Mouse (Mus musculus) E14TG2a.4 (cell line): ENCODE data around the gene Snx21.

ENCODE experiments used
- H3K27me3 ChIP-seq: 2 replicates; pipeline ENCODE4 v1.6.1; 2014; ENCODE audit warnings: low read length, control low read depth; ENCODE audit not compliant: insufficient read depth
- H3K36me3 ChIP-seq: 2 replicates; pipeline ENCODE4 v1.6.1; 2014; ENCODE audit warnings: low read length, control low read depth; ENCODE audit not compliant: insufficient read depth
- H3K4me1 ChIP-seq: replicated peaks from 2 replicates; pipeline ENCODE4 v1.6.1; 2014; ENCODE audit warnings: low read depth, low read length, control low read depth
- H3K4me3 ChIP-seq: replicated peaks from 2 replicates; pipeline ENCODE4 v1.5.1; 2014; ENCODE audit warnings: mild to moderate bottlenecking, low read length
- H3K9me3 ChIP-seq: 2 replicates; pipeline ENCODE4 v1.6.1; 2014; ENCODE audit warnings: low read length, control low read depth
- CTCF ChIP-seq: conservative IDR thresholded peaks from 2 replicates; pipeline ENCODE4 v1.5.1; 2014; ENCODE audit warnings: low read length
- NANOG ChIP-seq: IDR thresholded peaks from 2 replicates; pipeline ENCODE4 v1.6.1; 2014; ENCODE audit warnings: borderline replicate concordance, low read length, mixed read lengths
- POU5F1 ChIP-seq: IDR thresholded peaks from 2 replicates; pipeline ENCODE4 v1.6.1; 2014; ENCODE audit warnings: low read length, borderline replicate concordance

Snx21 gene

GRCm38 (mm10) chr2:164823969-164824368, 38.3 kb downstream of the Snx21 start:
- H3K4me3 ChIP-seq = peak overlapping the region; percentile 93
- H3K27me3 ChIP-seq = no peaks in the 10 kb centered on the region
- peaks cover 89% of the 10 kb centered on the region for H3K4me1 ChIP-seq
- H3K36me3 ChIP-seq = peaks cover 77% of the 10 kb centered on the region
- no peak for TF ChIP-seq CTCF
- TF ChIP-seq NANOG = peak; percentile 54; the same call in 1 of the 2 replicates
- no peak for TF ChIP-seq POU5F1
- no peaks in the 10 kb centered on the region for H3K9me3 ChIP-seq

GRCm38 (mm10) chr2:164825521-164825920, 39.9 kb downstream of the Snx21 start:
- TF ChIP-seq CTCF (no peak), POU5F1 (no peak), NANOG (no peak)
- H3K36me3 ChIP-seq = peaks cover 66% of the 10 kb centered on the region
- H3K27me3 ChIP-seq = no peaks in the 10 kb centered on the region
- no peaks in the 10 kb centered on the region for H3K9me3 ChIP-seq
- H3K4me3 ChIP-seq = peak overlapping the region; percentile 93
- H3K4me1 ChIP-seq = peaks cover 89% of the 10 kb centered on the region

GRCm38 (mm10) chr2:164827146-164827850, 41.7 kb downstream of the Snx21 start:
- Histone ChIP-seq H3K4me1 (peaks cover 86% of the 10 kb centered on the region), H3K4me3 (peak overlapping the region; percentile 93), H3K9me3 (no peaks in the 10 kb centered on the region), H3K36me3 (peaks cover 56% of the 10 kb centered on the region), H3K27me3 (no peaks in the 10 kb centered on the region)
- TF ChIP-seq POU5F1 (no peak), CTCF (no peak)

DNA sequence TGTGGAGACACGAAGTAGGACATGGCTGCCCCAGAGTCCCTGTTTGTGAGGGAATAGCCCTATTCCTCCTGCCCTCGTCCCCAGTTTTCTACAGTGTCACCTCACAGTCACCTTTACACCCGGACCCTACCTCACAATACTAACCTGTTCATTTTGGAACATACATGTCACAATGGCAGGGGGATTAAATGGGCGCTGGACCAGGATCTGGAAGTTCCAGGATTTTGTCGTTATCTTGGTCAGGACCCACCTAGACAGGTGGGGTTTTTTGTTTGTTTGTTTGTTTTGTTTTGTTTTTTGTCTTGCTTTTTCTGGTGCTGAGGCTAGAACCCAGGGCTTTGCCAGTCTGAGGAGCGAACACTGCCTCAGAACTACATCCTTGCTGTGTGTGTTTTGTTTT, 42.8 kb downstream of the Snx21 start, which contains the start of gene Spata25:
Gene Spata25, minus strand, starts transcription at position 101 of the 400 bp plus-strand sequence.
- no peaks in the 10 kb centered on the region for H3K9me3 ChIP-seq

DNA sequence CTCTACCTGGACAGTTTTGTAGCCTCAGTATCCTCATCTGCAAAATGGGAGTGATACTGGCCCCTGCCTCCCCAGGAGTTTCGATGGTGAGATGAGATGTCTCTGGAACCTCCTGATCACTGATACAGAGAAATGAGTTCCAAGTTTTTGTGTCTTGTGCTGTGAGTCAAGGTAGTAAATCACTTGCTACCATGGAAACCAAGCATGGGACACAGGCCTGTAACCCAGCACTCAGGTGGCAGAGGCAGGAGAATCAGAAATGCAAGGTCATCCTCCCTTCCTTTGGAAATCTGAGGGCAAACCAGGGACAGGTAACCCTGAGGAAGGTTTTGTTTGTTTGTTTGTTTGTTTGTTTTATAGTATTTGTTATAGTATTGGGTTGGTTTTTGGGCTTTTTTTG, 43.5 kb downstream of the Snx21 start:
- Histone ChIP-seq H3K9me3 (no peaks in the 10 kb centered on the region), H3K36me3 (peaks cover 56% of the 10 kb centered on the region), H3K4me1 (peaks cover 96% of the 10 kb centered on the region), H3K4me3 (0 out of 2 replicates have a peak overlapping the region, but pooled peaks have one; percentile 5), H3K27me3 (no peaks in the 10 kb centered on the region)
- TF ChIP-seq NANOG (no peak), POU5F1 (no peak), CTCF (no peak)

More for the DNA sequence above, 42.8 kb downstream of the Snx21 start, which contains the start of gene Spata25:
- Histone ChIP-seq H3K27me3 (no peaks in the 10 kb centered on the region), H3K36me3 (peaks cover 56% of the 10 kb centered on the region), H3K4me1 (peaks cover 94% of the 10 kb centered on the region), H3K4me3 (peak within 1 kb of the TSS; percentile 93)
- no peak for TF ChIP-seq NANOG
- TF ChIP-seq POU5F1 = no peak
- TF ChIP-seq CTCF = no peak

GRCm38 (mm10) chr2:164831029-164831428, 45.4 kb downstream of the Snx21 start:
- Histone ChIP-seq H3K27me3 (no peaks in the 10 kb centered on the region), H3K4me3 (no peak overlapping the region), H3K36me3 (peaks cover 53% of the 10 kb centered on the region), H3K4me1 (peaks cover 94% of the 10 kb centered on the region), H3K9me3 (no peaks in the 10 kb centered on the region)
- TF ChIP-seq POU5F1 (no peak), NANOG (no peak), CTCF (no peak)

GRCm38 (mm10) chr2:164832032-164832747, 46.6 kb downstream of the Snx21 start:
- Histone ChIP-seq H3K4me1 (peaks cover 93% of the 10 kb centered on the region), H3K36me3 (peaks cover 53% of the 10 kb centered on the region), H3K27me3 (no peaks in the 10 kb centered on the region), H3K4me3 (peak overlapping the region; percentile 91), H3K9me3 (no peaks in the 10 kb centered on the region)
- TF ChIP-seq POU5F1 = no peak
- TF ChIP-seq CTCF = no peak
- TF ChIP-seq NANOG = no peak

DNA sequence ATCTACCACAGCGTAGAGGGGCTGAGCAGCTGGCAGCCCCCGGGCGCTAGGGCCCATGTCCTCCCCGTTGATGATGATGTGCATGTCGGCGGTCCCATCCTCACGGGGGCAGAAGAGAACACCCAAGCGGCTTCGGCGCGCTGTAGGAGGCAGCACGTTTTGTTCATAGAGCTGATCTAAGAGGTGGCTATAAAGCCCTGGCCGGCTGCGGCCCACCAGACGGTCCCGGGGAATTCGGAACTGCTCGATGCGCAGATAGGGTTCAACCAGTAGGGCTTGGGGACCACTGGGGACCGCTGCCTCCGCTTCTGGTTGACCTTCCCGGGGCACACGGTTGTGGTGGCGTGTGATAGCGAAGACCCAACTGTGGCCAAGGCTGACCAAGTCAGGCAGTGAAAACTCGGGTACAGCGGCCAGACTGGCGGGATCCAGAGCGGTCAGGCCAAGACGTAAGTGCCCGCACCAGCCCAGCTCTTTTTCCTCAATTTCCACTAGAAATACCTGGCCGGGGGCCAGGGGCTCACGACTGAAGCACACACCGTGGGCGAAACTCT, 47.2 kb downstream of the Snx21 start, which contains the start of gene Ctsa:
Gene Ctsa, plus strand, starts transcription at position 126 of the 554 bp plus-strand sequence.
- Histone ChIP-seq H3K27me3 (no peaks in the 10 kb centered on the region), H3K9me3 (no peaks in the 10 kb centered on the region), H3K4me3 (peak within 1 kb of the TSS; percentile 91), H3K36me3 (peaks cover 52% of the 10 kb centered on the region), H3K4me1 (peaks cover 91% of the 10 kb centered on the region)
- no peak for TF ChIP-seq NANOG
- 0 out of 2 replicates have a peak, but pooled peaks have one; percentile 2 for TF ChIP-seq CTCF
